Mouse (Mus musculus): ENCODE results near the gene Mcu. TPM values are rescaled to one million over a fixed set of nuclear protein-coding genes. Genes with fewer than 3 reads are reported as not detected.

The Mcu gene
- total and polyA plus RNA-seq, 3 experiments: 4.9 to 5.7 (median 5.3) TPM

- in situ Hi-C loops (cut with MboI; ENCODE audit: low pct_ligation_motif_present, low pct_unique_long_range_greater_than_20kb, low sequenced_read_pairs): no loop called here
- H3K4me1 ChIP-seq (ENCODE audit: control insufficient read depth in 1 of 2, insufficient read depth in 2 of 2): 0 out of 4 replicates have a peak, but pooled peaks cover 0 to 3% of the 10 kb centered on the region in 2 experiments
Observed at GRCm38 (mm10) chr10:59502381-59502780, 114.1 kb downstream of the Mcu start.

GRCm38 (mm10) chr10:59501761-59502160, 114.7 kb downstream of the Mcu start:
- H3K27me3 ChIP-seq (replicated peaks): no peaks in the 10 kb centered on the region
- no peak overlapping the region for H3K4me2 ChIP-seq (ENCODE audit: insufficient read depth, low read depth, poor library complexity, severe bottlenecking)
- H3K79me2 ChIP-seq (replicated peaks; ENCODE audit: control insufficient read depth, extremely low read depth, insufficient read depth, poor library complexity, severe bottlenecking): no peaks in the 10 kb centered on the region
- dilution Hi-C loops (cut with MboI; ENCODE audit: extremely low pct_ligation_motif_present, extremely low pct_unique_long_range_greater_than_20kb, low sequenced_read_pairs) (no loop called here), in situ Hi-C loops (cut with MboI; ENCODE audit: low pct_ligation_motif_present, low pct_unique_long_range_greater_than_20kb, low sequenced_read_pairs) (no loop called here)
- H3K27ac ChIP-seq (ENCODE audit: insufficient read depth, low read depth): no peak overlapping the region
- TF ChIP-seq GABPA (IDR thresholded peaks at IDR 0.05; ENCODE audit: insufficient replicate concordance, low read depth, low read length) (no peak), CTCF (conservative IDR thresholded peaks at IDR 0.05 in 1 of 2, IDR thresholded peaks at IDR 0.05 in 1 of 2; ENCODE audit: low read depth in 2 of 2, low read length in 2 of 2) (no peak), MYC (IDR thresholded peaks at IDR 0.05; ENCODE audit: low read depth, low read length) (no peak), POLR2AphosphoS2 (IDR thresholded peaks at IDR 0.05; ENCODE audit: low read depth, low read length) (no peak), MAZ (IDR thresholded peaks at IDR 0.05; ENCODE audit: low read depth, low read length) (no peak), CHD2 (IDR thresholded peaks at IDR 0.05; ENCODE audit: low read length) (no peak), JUND (conservative IDR thresholded peaks at IDR 0.05; ENCODE audit: low read depth, low read length) (no peak)
- no peaks in the 10 kb centered on the region for H3K36me3 ChIP-seq (replicated peaks in 1 of 2; ENCODE audit: control insufficient read depth in 1 of 2, insufficient read depth in 1 of 2, low read length in 1 of 2)
- no peaks in the 10 kb centered on the region for H3K9me3 ChIP-seq (replicated peaks; ENCODE audit: low read length)
- H3K9ac ChIP-seq (ENCODE audit: insufficient read depth, low read depth): no peak overlapping the region
- no peak for DNase-seq (ENCODE audit: extremely low read depth)
- H3K4me1 ChIP-seq (ENCODE audit: control insufficient read depth in 1 of 2, insufficient read depth in 2 of 2): 0 out of 4 replicates have a peak, but pooled peaks cover 0 to 3% of the 10 kb centered on the region in 2 experiments
- H3K4me3 ChIP-seq (replicated peaks in 1 of 3; ENCODE audit: low read depth in 2 of 3, low read length in 2 of 3, poor library complexity in 1 of 3): no peak overlapping the region

More at GRCm38 (mm10) chr10:59502381-59502780, 114.1 kb downstream of the Mcu start:
- Histone ChIP-seq H3K9me3 (replicated peaks; ENCODE audit: low read length) (no peaks in the 10 kb centered on the region), H3K4me3 (replicated peaks in 1 of 3; ENCODE audit: low read depth in 2 of 3, low read length in 2 of 3, poor library complexity in 1 of 3) (no peak overlapping the region), H3K79me2 (replicated peaks; ENCODE audit: control insufficient read depth, extremely low read depth, insufficient read depth, poor library complexity, severe bottlenecking) (no peaks in the 10 kb centered on the region), H3K4me2 (ENCODE audit: insufficient read depth, low read depth, poor library complexity, severe bottlenecking) (no peak overlapping the region), H3K27ac (ENCODE audit: insufficient read depth, low read depth) (no peak overlapping the region), H3K9ac (ENCODE audit: insufficient read depth, low read depth) (no peak overlapping the region), H3K36me3 (replicated peaks in 1 of 2; ENCODE audit: control insufficient read depth in 1 of 2, insufficient read depth in 1 of 2, low read length in 1 of 2) (no peaks in the 10 kb centered on the region), H3K27me3 (replicated peaks) (no peaks in the 10 kb centered on the region)
- no peak for DNase-seq (ENCODE audit: extremely low read depth)
- dilution Hi-C loops (cut with MboI; ENCODE audit: extremely low pct_ligation_motif_present, extremely low pct_unique_long_range_greater_than_20kb, low sequenced_read_pairs): no loop called here
- TF ChIP-seq ZKSCAN1 (IDR thresholded peaks at IDR 0.05; ENCODE audit: borderline replicate concordance, low read depth, low read length) (no peak), CHD2 (IDR thresholded peaks at IDR 0.05; ENCODE audit: low read length) (no peak), MAZ (IDR thresholded peaks at IDR 0.05; ENCODE audit: low read depth, low read length) (no peak), PAX5 (IDR thresholded peaks at IDR 0.05; ENCODE audit: low read length) (no peak), POLR2A (IDR thresholded peaks at IDR 0.05; ENCODE audit: low read depth, low read length) (no peak)

GRCm38 (mm10) chr10:59500225-59500624, 116.3 kb downstream of the Mcu start:
- DNase-seq (ENCODE audit: extremely low read depth): no peak
- H3K9me3 ChIP-seq (replicated peaks; ENCODE audit: low read length): no peaks in the 10 kb centered on the region
- in situ Hi-C loops (cut with MboI; ENCODE audit: low pct_ligation_motif_present, low pct_unique_long_range_greater_than_20kb, low sequenced_read_pairs) (no loop called here), dilution Hi-C loops (cut with MboI; ENCODE audit: extremely low pct_ligation_motif_present, extremely low pct_unique_long_range_greater_than_20kb, low sequenced_read_pairs) (no loop called here)
- no peak overlapping the region for H3K27ac ChIP-seq (ENCODE audit: insufficient read depth, low read depth)
- no peaks in the 10 kb centered on the region for H3K27me3 ChIP-seq (replicated peaks)
- H3K79me2 ChIP-seq (replicated peaks; ENCODE audit: control insufficient read depth, extremely low read depth, insufficient read depth, poor library complexity, severe bottlenecking): no peaks in the 10 kb centered on the region
- H3K36me3 ChIP-seq (replicated peaks in 1 of 2; ENCODE audit: control insufficient read depth in 1 of 2, insufficient read depth in 1 of 2, low read length in 1 of 2): no peaks in the 10 kb centered on the region
- no peak overlapping the region; the same call in 1 of the 2 replicates for H3K4me2 ChIP-seq (ENCODE audit: insufficient read depth, low read depth, poor library complexity, severe bottlenecking)
- H3K4me1 ChIP-seq (ENCODE audit: control insufficient read depth in 1 of 2, insufficient read depth in 2 of 2): 0 out of 4 replicates have a peak, but pooled peaks cover 0 to 3% of the 10 kb centered on the region in 2 experiments
- no peak overlapping the region for H3K4me3 ChIP-seq (replicated peaks in 1 of 3; ENCODE audit: low read depth in 2 of 3, low read length in 2 of 3, poor library complexity in 1 of 3)
- H3K9ac ChIP-seq (ENCODE audit: insufficient read depth, low read depth): no peak overlapping the region
- TF ChIP-seq KAT2A (IDR thresholded peaks at IDR 0.05; ENCODE audit: insufficient replicate concordance, low read length) (no peak), CTCF (conservative IDR thresholded peaks at IDR 0.05 in 1 of 2, IDR thresholded peaks at IDR 0.05 in 1 of 2; ENCODE audit: low read depth in 2 of 2, low read length in 2 of 2) (no peak), CHD1 (IDR thresholded peaks at IDR 0.05; ENCODE audit: low read depth, low read length) (no peak), MAZ (IDR thresholded peaks at IDR 0.05; ENCODE audit: low read depth, low read length) (no peak), ZMIZ1 (IDR thresholded peaks at IDR 0.05; ENCODE audit: low read depth, low read length) (no peak), UBTF (IDR thresholded peaks at IDR 0.05; ENCODE audit: low read depth, low read length) (no peak), ELF1 (IDR thresholded peaks at IDR 0.05; ENCODE audit: low read depth, low read length) (no peak)
